Mouse (Mus musculus) heart, adult 2 months (tissue): Measurements from ENCODE around the gene Dcun1d3. TPM values are rescaled to one million over a fixed set of nuclear protein-coding genes. Genes with fewer than 3 reads are reported as not detected.

ENCODE experiments used
- DNase-seq, 2 experiments: peaks; one replicate each; pipeline ENCODE4 v3.0.0; 2021
- H3K27ac ChIP-seq: fragments of 200-600 bp; 2 replicates; pipeline ENCODE4 v1.8.1; 2022
- H3K27me3 ChIP-seq: fragments of 200-500 bp; 2 replicates; pipeline ENCODE4 v1.6.1; 2012; ENCODE audit warnings: mild to moderate bottlenecking, low read length, inconsistent platforms, mixed read lengths; ENCODE audit not compliant: control insufficient read depth, insufficient read depth
- H3K36me3 ChIP-seq: fragments of 200-500 bp; 2 replicates; pipeline ENCODE4 v1.6.1; 2012; ENCODE audit warnings: low read length, inconsistent platforms; ENCODE audit not compliant: control insufficient read depth, insufficient read depth
- H3K4me1 ChIP-seq: fragments of 200-500 bp; 2 replicates; pipeline ENCODE4 v1.6.1; 2011; ENCODE audit warnings: low read length; ENCODE audit not compliant: control insufficient read depth, insufficient read depth
- H3K4me3 ChIP-seq: fragments of 200-600 bp; 2 replicates; pipeline ENCODE4 v1.8.1; 2022
- H3K79me2 ChIP-seq: fragments of 200-500 bp; replicated peaks from 2 replicates; pipeline ENCODE4 v1.6.1; 2012; ENCODE audit warnings: mild to moderate bottlenecking, inconsistent platforms, low read length, moderate library complexity, mixed read lengths; ENCODE audit not compliant: control insufficient read depth, insufficient read depth
- H3K9ac ChIP-seq: fragments of 200-500 bp; 2 replicates; pipeline ENCODE4 v1.6.1; 2012; ENCODE audit warnings: low read depth, mild to moderate bottlenecking, control low read depth, inconsistent platforms, low read length, mixed read lengths
- CTCF ChIP-seq: fragments of 200-600 bp; IDR thresholded peaks from 2 replicates; pipeline ENCODE4 v1.8.1; 2022; ENCODE audit warnings: antibody characterized with exemption, mild to moderate bottlenecking, moderate library complexity
- EP300 ChIP-seq: fragments of 200-500 bp; IDR thresholded peaks from 2 replicates; pipeline ENCODE4 v1.6.1; 2011; ENCODE audit warnings: low read depth, low read length, control low read depth; ENCODE audit not compliant: insufficient read depth
- POLR2A ChIP-seq: fragments of 200-500 bp; IDR thresholded peaks from 2 replicates; pipeline ENCODE4 v1.6.1; 2011; ENCODE audit warnings: mild to moderate bottlenecking, low read depth, low read length, control low read depth; ENCODE audit not compliant: insufficient read depth
- WGBS: fragments of 180-500 bp; shearing (Covaris S2); methylation state at CpG from one replicate; pipeline ENCODE4 v1.1.7; 2018; 5-methylcytosine and 5-hydroxymethylcytosine counted together
- intact Hi-C: fragments of 180-260 bp; cut with DNase I; formaldehyde crosslinking; loops from one replicate; pipeline ENCODE4 v1.15.1; 2025
- long read RNA-seq: library from polyadenylated mRNA; stranded (forward); transcript quantifications from one replicate; pipeline ENCODE4 v2.0.0, GENCODE M21; 2021
- polyA plus RNA-seq: library from polyadenylated mRNA; depleted of rRNA; stranded (reverse); fragments of >200 nt; gene quantifications from 2 replicates; pipeline ENCODE4 v1.2.3, GENCODE M21; 2012; rRNA removed
- total RNA-seq, 2 experiments: library from RNA; stranded (reverse); gene quantifications; 2 replicates each; pipeline ENCODE4 v1.2.3; 2021

The Dcun1d3 gene
- total RNA-seq (10 to 100 TPM; 12.6 to 14.6 TPM), polyA plus RNA-seq (3.7 and 6.5 TPM in 2 replicates)
- long read RNA-seq, full-length matches to known transcripts, result 6 of 10 reads
- long read RNA-seq, partial matches to known transcripts, result 0 of 10 reads
- long read RNA-seq, other reads (novel, unspliced or antisense), result 4 of 10 reads

- DNase-seq, result peak; percentile 95 to 97
Observed at GRCm38 (mm10) chr7:119895639-119896512, at the start of gene Dcun1d3, which contains the start of gene Lyrm1. Gene Dcun1d3 (minus strand): TSS chr7:119896298. Gene Lyrm1 (plus strand): TSS chr7:119895861.

GRCm38 (mm10) chr7:119941569-119941968 lies 45.5 kb upstream of the Dcun1d3 start:
- peak; percentile 55 to 71 for DNase-seq
- no peak overlapping the region for H3K9ac ChIP-seq
- TF ChIP-seq POLR2A (no peak), CTCF (no peak), EP300 (no peak)
- no peak overlapping the region for H3K4me3 ChIP-seq
- 45% methylated on average over 2 of the region's 2 CpGs for WGBS
- H3K4me1 ChIP-seq, result peaks cover 5% of the 10 kb centered on the region
- H3K27ac ChIP-seq, result peak overlapping the region; percentile 67
- no peaks in the 10 kb centered on the region for H3K79me2 ChIP-seq
- H3K27me3 ChIP-seq, result no peaks in the 10 kb centered on the region
- intact Hi-C loops, result no loop called here
- H3K36me3 ChIP-seq, result no peaks in the 10 kb centered on the region

More at GRCm38 (mm10) chr7:119895639-119896512, at the start of gene Dcun1d3, which contains the start of gene Lyrm1:
- H3K4me1 ChIP-seq, result peaks cover 1% of the 10 kb centered on the region; the same call in 1 of the 2 replicates
- peak within 1 kb of the TSS; percentile 81 for H3K9ac ChIP-seq
- no peaks in the 10 kb centered on the region for H3K79me2 ChIP-seq
- H3K27ac ChIP-seq, result peak within 1 kb of the TSS; percentile 100
- H3K27me3 ChIP-seq, result no peaks in the 10 kb centered on the region
- H3K36me3 ChIP-seq, result peaks cover 6% of the 10 kb centered on the region
- peak within 1 kb of the TSS; percentile 78 for H3K4me3 ChIP-seq
- WGBS, result under 1% methylated on average over 63 of the region's 63 CpGs
- intact Hi-C loops, result loop anchor here (5.0 kb wide), 1 partner anchor 66 kb away; no protein-coding TSS in a partner anchor
- no peak for TF ChIP-seq CTCF
- peak; percentile 83 for TF ChIP-seq POLR2A
- peak; percentile 43 for TF ChIP-seq EP300

GRCm38 (mm10) chr7:119937036-119937435 lies 40.9 kb upstream of the Dcun1d3 start:
- no peaks in the 10 kb centered on the region for H3K27me3 ChIP-seq
- no peak overlapping the region for H3K27ac ChIP-seq
- H3K4me3 ChIP-seq, result no peak overlapping the region
- H3K9ac ChIP-seq, result no peak overlapping the region
- H3K79me2 ChIP-seq, result no peaks in the 10 kb centered on the region
- TF ChIP-seq EP300 (no peak), POLR2A (no peak), CTCF (no peak)
- H3K4me1 ChIP-seq, result peaks cover 5% of the 10 kb centered on the region
- no peak for DNase-seq
- H3K36me3 ChIP-seq, result no peaks in the 10 kb centered on the region
- whole genome bisulfite sequencing, result 56% methylated on average over 5 of the region's 5 CpGs
- intact Hi-C loops, result no loop called here

- H3K79me2 ChIP-seq, result no peaks in the 10 kb centered on the region
- peaks cover 4% of the 10 kb centered on the region for H3K4me1 ChIP-seq
- no peak for DNase-seq
- intact Hi-C loops, result no loop called here
- H3K9ac ChIP-seq, result no peak overlapping the region
- H3K4me3 ChIP-seq, result no peak overlapping the region
- no peaks in the 10 kb centered on the region for H3K36me3 ChIP-seq
- TF ChIP-seq POLR2A (no peak), EP300 (no peak), CTCF (no peak)
- no peak overlapping the region for H3K27ac ChIP-seq
- no peaks in the 10 kb centered on the region for H3K27me3 ChIP-seq
Observed at GRCm38 (mm10) chr7:119936321-119936720, 40.2 kb upstream of the Dcun1d3 start.

GRCm38 (mm10) chr7:119928783-119929440 lies 32.8 kb upstream of the Dcun1d3 start:
- Histone ChIP-seq H3K27me3 (no peaks in the 10 kb centered on the region), H3K27ac (no peak overlapping the region), H3K36me3 (no peaks in the 10 kb centered on the region), H3K79me2 (no peaks in the 10 kb centered on the region), H3K9ac (no peak overlapping the region), H3K4me3 (no peak overlapping the region), H3K4me1 (no peaks in the 10 kb centered on the region)
- TF ChIP-seq POLR2A (no peak), EP300 (no peak), CTCF (no peak)
- WGBS, result 32% methylated on average over 2 of the region's 2 CpGs
- no peak for DNase-seq
- intact Hi-C loops, result no loop called here
